Mouse (Mus musculus): Measurements from ENCODE around the gene Invs.

GRCm38 (mm10) chr4:48236721-48237120 is 42.8 kb upstream of the Invs start:
- TF ChIP-seq CTCF (IDR thresholded peaks at IDR 0.05; ENCODE audit: control insufficient read depth, insufficient read depth, insufficient read length) (no peak), MYOD1 (IDR thresholded peaks at IDR 0.05; ENCODE audit: control insufficient read depth, insufficient read length, low read depth) (no peak), MAX (IDR thresholded peaks at IDR 0.05) (no peak), CEBPB (IDR thresholded peaks at IDR 0.05; ENCODE audit: low read depth) (no peak), USF1 (IDR thresholded peaks at IDR 0.05; ENCODE audit: low read depth) (no peak), MYOG (IDR thresholded peaks at IDR 0.05; ENCODE audit: control insufficient read depth, extremely low read depth, insufficient read length) (no peak)

Measured in C2C12 (cell line).